In genomic region chr1:134658841-134659240, GRCm38 (mm10) we compare ENCODE assay signal across 28 mouse cellular contexts. TPM values are rescaled to one million over a fixed set of nuclear protein-coding genes. Genes with fewer than 3 reads are reported as not detected.
"Had no signal": no experiment of that assay in that cellular context is flagged by ENCODE, and none has a peak within 500 bp of the region (broad histone marks: within the 10 kb centered on the region; RNA-seq: fewer than 3 reads in every experiment).

No protein-coding gene starts in this region.

- ATAC-seq: hindbrain, embryonic 16.5 days; inflammation-experienced regulatory T-cells, adult 6 months; intestine, embryonic 15.5 days; intestine, postnatal 0 days; liver, embryonic 12.5 days had no signal

- H3K36me3 ChIP-seq: heart, embryonic 10.5 days; heart, embryonic 12.5 days; hindbrain, embryonic 10.5 days; hindbrain, embryonic 12.5 days; intestine, embryonic 15.5 days; limb, embryonic 13.5 days; limb, embryonic 15.5 days; liver, embryonic 12.5 days had no signal

- H3K4me1 ChIP-seq: limb, embryonic 15.5 days; liver, embryonic 12.5 days had no signal

- DNase-seq: gastrocnemius, adult 2 months; gastrocnemius, postnatal 10 days; gastrocnemius, postnatal 25 days; heart, adult 18-20 months; heart, postnatal 10 days; heart, postnatal 4 days; kidney, adult 18-20 months; kidney, adult 8-10 months; kidney, postnatal 10 days; kidney, postnatal 25 days; kidney, postnatal 4 days; layer of hippocampus, postnatal 36 days; left cerebral cortex, postnatal 4 days had no signal

- H3K9me3 ChIP-seq: heart, embryonic 10.5 days; heart, embryonic 12.5 days; hindbrain, embryonic 10.5 days; hindbrain, embryonic 12.5 days; intestine, embryonic 15.5 days; limb, embryonic 13.5 days; limb, embryonic 15.5 days; liver, embryonic 12.5 days had no signal

- H3K4me2 ChIP-seq: heart, embryonic 12.5 days; hindbrain, embryonic 12.5 days; hindbrain, embryonic 14.5 days; intestine, embryonic 15.5 days; limb, embryonic 13.5 days; limb, embryonic 15.5 days; liver, embryonic 12.5 days had no signal

- H3K27me3 ChIP-seq: hindbrain, embryonic 12.5 days; intestine, embryonic 15.5 days had no signal

- H3K27ac ChIP-seq: gastrocnemius, adult 2 months; heart, embryonic 10.5 days; hindbrain, embryonic 10.5 days; hindbrain, embryonic 12.5 days; hindbrain, embryonic 14.5 days; intestine, embryonic 15.5 days; layer of hippocampus, adult 2 months; limb, embryonic 13.5 days; limb, embryonic 15.5 days; liver, embryonic 12.5 days had no signal

- H3K4me3 ChIP-seq: gastrocnemius, adult 2 months; heart, embryonic 10.5 days; heart, embryonic 12.5 days; hindbrain, embryonic 10.5 days; hindbrain, embryonic 12.5 days; intestine, embryonic 15.5 days; layer of hippocampus, adult 2 months; limb, embryonic 13.5 days; limb, embryonic 15.5 days; liver, embryonic 12.5 days had no signal

- H3K9ac ChIP-seq: heart, embryonic 12.5 days; hindbrain, embryonic 12.5 days; hindbrain, embryonic 14.5 days; intestine, embryonic 15.5 days; limb, embryonic 13.5 days; limb, embryonic 15.5 days; liver, embryonic 12.5 days had no signal

RNA-seq across cellular contexts. Expression of gene Syt2, which starts 12.4 kb away (rescaled TPM):
- total RNA-seq: gastrocnemius, adult 2 months; heart, adult 18-20 months; heart, postnatal 25 days; liver, adult 2 months had no signal
- polyA plus RNA-seq: liver, adult 2 months had no signal
